Mouse (Mus musculus) cerebellum, adult 11 months (tissue): ENCODE measurements at regions not wholly inside any gene's neighbourhood (a gene's known extent, or its start where the extent isn't known, plus 50 kb on each side); places are given as distances from the start of the nearest gene placed in this dataset.
A peak's percentile ranks its signal among the peaks of the same experiment; 100 is the strongest.
"Not testable (repeated sequence)": the region's sequence is repeated elsewhere in the genome, so short reads cannot be mapped to it uniquely, and the experiment has no call there.

Experiments
- DNase-seq: peaks from one replicate; pipeline ENCODE4 v3.0.0; 2022

GRCm38 (mm10) chr10:50370611-50371010 is 221.9 kb upstream of the Ascc3 start:
- DNase-seq, result peak; percentile 24

- DNase-seq, result not testable (repeated sequence)
Measured at GRCm38 (mm10) chr10:50392617-50393016, 199.9 kb upstream of the Ascc3 start.
